Mouse (Mus musculus): ENCODE results near the gene Btbd3. TPM values are rescaled to one million over a fixed set of nuclear protein-coding genes. Genes with fewer than 3 reads are reported as not detected.

The Btbd3 gene
- polyA plus RNA-seq, 2 experiments = 1.8 to 2.0 TPM

DNA sequence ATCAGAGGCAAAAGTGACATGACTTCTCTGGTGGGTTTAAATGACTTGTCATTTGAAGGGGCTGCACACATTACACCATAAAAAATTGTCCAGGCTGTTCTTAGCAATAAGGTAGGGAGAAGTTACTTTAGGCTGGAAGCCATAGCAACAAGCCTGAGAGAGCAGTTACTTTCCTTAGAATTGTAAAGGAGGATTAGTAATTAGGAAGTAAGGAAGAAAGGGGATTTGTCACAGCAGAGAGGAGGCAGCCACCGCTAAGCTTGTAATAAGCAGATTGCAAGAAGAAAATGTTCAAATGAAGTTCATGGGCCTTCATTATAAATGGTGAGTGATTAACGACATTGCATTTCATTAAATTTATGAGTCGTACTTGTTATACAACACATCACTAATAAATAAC, 190.1 kb downstream of the Btbd3 start:
- Histone ChIP-seq H3K4me2 (ENCODE audit: low read depth) (no peak overlapping the region), H3K9ac (replicated peaks) (no peak overlapping the region), H3K27ac (no peak overlapping the region), H3K36me3 (replicated peaks; ENCODE audit: control insufficient read depth, insufficient read depth, low read depth) (no peaks in the 10 kb centered on the region), H3K4me3 (ENCODE audit: insufficient read depth in 1 of 2, low read depth in 2 of 2, low read length in 2 of 2) (no peak overlapping the region), H3K9me3 (ENCODE audit: control insufficient read depth, low read length) (no peaks in the 10 kb centered on the region), H3K4me1 (replicated peaks; ENCODE audit: control insufficient read depth in 2 of 2, insufficient read depth in 2 of 2, low read length in 1 of 2) (no peaks in the 10 kb centered on the region), H3K27me3 (ENCODE audit: control insufficient read depth, insufficient read depth, low read length) (no peaks in the 10 kb centered on the region)
- no peak for DNase-seq (ENCODE audit: low read depth in 3 of 3, low spot score in 3 of 3)
- no peak for TF ChIP-seq CTCF (IDR thresholded peaks at IDR 0.05; ENCODE audit: low read depth)
- TF ChIP-seq EP300 (IDR thresholded peaks at IDR 0.05; ENCODE audit: low read depth) = no peak
- 60% methylated on average over 3 of the region's 3 CpGs for WGBS (ENCODE audit: insufficient replicate concordance)
- ATAC-seq (ENCODE audit: insufficient read depth) = no peak

DNA sequence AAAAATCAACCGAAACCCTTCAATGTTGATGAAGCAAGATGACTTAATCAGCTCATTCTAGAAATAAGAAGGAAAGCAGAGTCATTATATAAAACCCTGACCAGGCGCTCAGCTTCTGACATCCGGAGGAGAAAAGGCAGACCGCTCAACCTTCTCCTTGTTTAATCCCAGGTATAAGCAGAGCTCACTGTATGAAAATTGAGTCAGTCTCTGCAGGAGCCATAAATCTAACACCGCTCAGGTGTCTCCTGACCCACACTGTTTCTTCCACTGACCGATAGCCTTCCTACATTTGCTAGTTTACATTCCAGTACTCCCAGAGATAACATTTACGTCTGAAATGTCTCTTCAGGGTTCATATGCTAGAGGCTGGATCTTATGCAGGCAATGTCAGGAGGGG, 190.6 kb downstream of the Btbd3 start:
- Histone ChIP-seq H3K27ac (no peak overlapping the region), H3K9me3 (ENCODE audit: control insufficient read depth, low read length) (no peaks in the 10 kb centered on the region), H3K4me3 (ENCODE audit: insufficient read depth in 1 of 2, low read depth in 2 of 2, low read length in 2 of 2) (no peak overlapping the region), H3K4me1 (replicated peaks; ENCODE audit: control insufficient read depth in 2 of 2, insufficient read depth in 2 of 2, low read length in 1 of 2) (no peaks in the 10 kb centered on the region), H3K36me3 (replicated peaks; ENCODE audit: control insufficient read depth, insufficient read depth, low read depth) (no peaks in the 10 kb centered on the region), H3K9ac (replicated peaks) (no peak overlapping the region), H3K4me2 (ENCODE audit: low read depth) (no peak overlapping the region), H3K27me3 (ENCODE audit: control insufficient read depth, insufficient read depth, low read length) (no peaks in the 10 kb centered on the region)
- ATAC-seq (ENCODE audit: insufficient read depth) (no peak), DNase-seq (ENCODE audit: low read depth in 3 of 3, low spot score in 3 of 3) (no peak)
- 71% methylated on average over 7 of the region's 7 CpGs for WGBS (ENCODE audit: insufficient replicate concordance)
- TF ChIP-seq EP300 (IDR thresholded peaks at IDR 0.05; ENCODE audit: low read depth) (no peak), CTCF (IDR thresholded peaks at IDR 0.05; ENCODE audit: low read depth) (no peak)

- no peaks in the 10 kb centered on the region for H3K27me3 ChIP-seq (ENCODE audit: control insufficient read depth, insufficient read depth, low read length)
- no peak overlapping the region for H3K9ac ChIP-seq (replicated peaks)
- ATAC-seq (ENCODE audit: insufficient read depth) = no peak
- no peaks in the 10 kb centered on the region for H3K36me3 ChIP-seq (replicated peaks; ENCODE audit: control insufficient read depth, insufficient read depth, low read depth)
- no peak for TF ChIP-seq CTCF (IDR thresholded peaks at IDR 0.05; ENCODE audit: low read depth)
- TF ChIP-seq EP300 (IDR thresholded peaks at IDR 0.05; ENCODE audit: low read depth) = no peak
- H3K4me3 ChIP-seq (ENCODE audit: insufficient read depth in 1 of 2, low read depth in 2 of 2, low read length in 2 of 2) = no peak overlapping the region
- H3K4me2 ChIP-seq (ENCODE audit: low read depth) = no peak overlapping the region
- no peaks in the 10 kb centered on the region for H3K4me1 ChIP-seq (replicated peaks; ENCODE audit: control insufficient read depth in 2 of 2, insufficient read depth in 2 of 2, low read length in 1 of 2)
- 60% methylated on average over 3 of the region's 3 CpGs for WGBS (ENCODE audit: insufficient replicate concordance)
- no peaks in the 10 kb centered on the region for H3K9me3 ChIP-seq (ENCODE audit: control insufficient read depth, low read length)
- DNase-seq (ENCODE audit: low read depth in 3 of 3, low spot score in 3 of 3) = no peak
- no peak overlapping the region for H3K27ac ChIP-seq
Measured at GRCm38 (mm10) chr2:138447681-138448080, 191.3 kb downstream of the Btbd3 start.

GRCm38 (mm10) chr2:138468046-138468572, 211.7 kb downstream of the Btbd3 start:
- no peak overlapping the region for H3K4me2 ChIP-seq (ENCODE audit: low read depth)
- no peaks in the 10 kb centered on the region for H3K9me3 ChIP-seq (ENCODE audit: control insufficient read depth, low read length)
- TF ChIP-seq EP300 (IDR thresholded peaks at IDR 0.05; ENCODE audit: low read depth) (no peak), CTCF (IDR thresholded peaks at IDR 0.05; ENCODE audit: low read depth) (no peak)
- 70% methylated on average over 22 of the region's 22 CpGs for WGBS (ENCODE audit: insufficient replicate concordance)
- no peak overlapping the region for H3K27ac ChIP-seq
- H3K27me3 ChIP-seq (ENCODE audit: control insufficient read depth, insufficient read depth, low read length) = no peaks in the 10 kb centered on the region
- no peak overlapping the region for H3K9ac ChIP-seq (replicated peaks)
- no peak overlapping the region for H3K4me3 ChIP-seq (ENCODE audit: insufficient read depth in 1 of 2, low read depth in 2 of 2, low read length in 2 of 2)
- H3K36me3 ChIP-seq (replicated peaks; ENCODE audit: control insufficient read depth, insufficient read depth, low read depth) = no peaks in the 10 kb centered on the region
- ATAC-seq (ENCODE audit: insufficient read depth) (no peak), DNase-seq (ENCODE audit: low read depth in 3 of 3, low spot score in 3 of 3) (no peak)
- H3K4me1 ChIP-seq (replicated peaks; ENCODE audit: control insufficient read depth in 2 of 2, insufficient read depth in 2 of 2, low read length in 1 of 2) = no peaks in the 10 kb centered on the region

DNA sequence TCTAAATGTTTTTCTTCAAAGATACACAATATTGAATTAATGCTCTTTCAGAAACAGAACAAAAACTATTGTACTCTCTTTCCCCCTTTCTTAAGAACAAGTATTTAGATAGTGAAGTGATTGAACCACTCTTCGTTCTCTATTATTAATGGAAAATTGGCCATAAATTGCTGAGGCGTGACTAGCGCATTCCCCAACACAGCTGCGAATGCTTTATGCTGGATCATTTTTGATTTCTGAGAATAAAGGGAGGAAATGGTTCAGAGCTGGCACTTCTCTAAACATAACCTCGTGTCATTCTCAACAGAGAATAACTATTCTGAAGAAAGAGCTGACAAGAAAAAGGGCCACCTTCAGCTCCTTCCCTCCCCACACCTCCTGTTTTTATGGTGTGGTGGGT, 217.0 kb downstream of the Btbd3 start:
- no peak overlapping the region for H3K9ac ChIP-seq (replicated peaks)
- TF ChIP-seq CTCF (IDR thresholded peaks at IDR 0.05; ENCODE audit: low read depth) = no peak
- no peak for TF ChIP-seq EP300 (IDR thresholded peaks at IDR 0.05; ENCODE audit: low read depth)
- H3K4me3 ChIP-seq (ENCODE audit: insufficient read depth in 1 of 2, low read depth in 2 of 2, low read length in 2 of 2) = no peak overlapping the region
- 69% methylated on average over 5 of the region's 5 CpGs for WGBS (ENCODE audit: insufficient replicate concordance)
- H3K9me3 ChIP-seq (ENCODE audit: control insufficient read depth, low read length) = no peaks in the 10 kb centered on the region
- H3K4me1 ChIP-seq (replicated peaks; ENCODE audit: control insufficient read depth in 2 of 2, insufficient read depth in 2 of 2, low read length in 1 of 2) = no peaks in the 10 kb centered on the region
- DNase-seq (ENCODE audit: low read depth in 3 of 3, low spot score in 3 of 3) (no peak), ATAC-seq (ENCODE audit: insufficient read depth) (no peak)
- no peak overlapping the region for H3K27ac ChIP-seq
- H3K27me3 ChIP-seq (ENCODE audit: control insufficient read depth, insufficient read depth, low read length) = no peaks in the 10 kb centered on the region
- H3K36me3 ChIP-seq (replicated peaks; ENCODE audit: control insufficient read depth, insufficient read depth, low read depth) = no peaks in the 10 kb centered on the region
- H3K4me2 ChIP-seq (ENCODE audit: low read depth) = no peak overlapping the region
